Mouse (Mus musculus) embryonic facial prominence, embryonic 14.5 days (tissue): ENCODE measurements around the gene Krtap11-1. TPM values are rescaled to one million over a fixed set of nuclear protein-coding genes. Genes with fewer than 3 reads are reported as not detected.

Source experiments
- ATAC-seq: fragments of 200-750 bp; cut with Nextera tagmentation; 2 replicates; pipeline ENCODE4 v1.8.0; 2017; ENCODE audit warnings: low read depth, moderate number of reproducible peaks, moderate TSS enrichment
- DNase-seq: peaks from one replicate; pipeline ENCODE4 v3.0.0-alpha.2; 2015; ENCODE audit warnings: low spot score
- H3K27ac ChIP-seq: fragments of 300-500 bp; sonication (generic); replicated peaks from 2 replicates; pipeline ENCODE4 v1.5.1; 2014; ENCODE audit warnings: low read depth, mild to moderate bottlenecking, low read length, moderate library complexity
- H3K27me3 ChIP-seq: fragments of 300-500 bp; sonication (generic); replicated peaks from 2 replicates; pipeline ENCODE4 v1.6.1; 2014; ENCODE audit warnings: low read length; ENCODE audit not compliant: control insufficient read depth, insufficient read depth
- H3K36me3 ChIP-seq: fragments of 300-500 bp; sonication (generic); 2 replicates; pipeline ENCODE4 v1.6.1; 2014; ENCODE audit warnings: low read length, mixed read lengths; ENCODE audit not compliant: control insufficient read depth, insufficient read depth
- H3K4me1 ChIP-seq: fragments of 300-500 bp; sonication (generic); 2 replicates; pipeline ENCODE4 v1.6.1; 2014; ENCODE audit warnings: antibody characterized with exemption, low read length; ENCODE audit not compliant: control insufficient read depth, insufficient read depth
- H3K4me2 ChIP-seq: fragments of 300-500 bp; sonication (generic); 2 replicates; pipeline ENCODE4 v1.6.1; 2014; ENCODE audit warnings: low read depth, mild to moderate bottlenecking, low read length, moderate library complexity, mixed read lengths
- H3K4me3 ChIP-seq: fragments of 300-500 bp; sonication (generic); 2 replicates; pipeline ENCODE4 v1.5.1; 2014; ENCODE audit warnings: low read depth, mild to moderate bottlenecking, low read length
- H3K9ac ChIP-seq: fragments of 300-500 bp; sonication (generic); 2 replicates; pipeline ENCODE4 v1.6.1; 2014; ENCODE audit warnings: low read depth, mild to moderate bottlenecking, low read length, moderate library complexity, mixed read lengths
- H3K9me3 ChIP-seq: fragments of 300-500 bp; sonication (generic); 2 replicates; pipeline ENCODE4 v1.6.1; 2016; ENCODE audit warnings: low read length; ENCODE audit not compliant: control insufficient read depth
- WGBS: fragments of 180-500 bp; shearing (Covaris S2); extraction: QIAGEN DNeasy Blood & Tissue Kit; methylation state at CpG from one replicate; pipeline ENCODE4 v1.1.7; 2014; 5-methylcytosine and 5-hydroxymethylcytosine counted together
- polyA plus RNA-seq: library from polyadenylated mRNA; unstranded; fragments of >200 nt; fragmentation: Nextera tagmentation; extraction: Ambion mirVana; gene quantifications from 2 replicates; pipeline ENCODE4 v1.2.1, GENCODE M21; 2014

The Krtap11-1 gene
- 0.28 TPM in 1 of 2 replicates, not detected in the other for polyA plus RNA-seq

DNA sequence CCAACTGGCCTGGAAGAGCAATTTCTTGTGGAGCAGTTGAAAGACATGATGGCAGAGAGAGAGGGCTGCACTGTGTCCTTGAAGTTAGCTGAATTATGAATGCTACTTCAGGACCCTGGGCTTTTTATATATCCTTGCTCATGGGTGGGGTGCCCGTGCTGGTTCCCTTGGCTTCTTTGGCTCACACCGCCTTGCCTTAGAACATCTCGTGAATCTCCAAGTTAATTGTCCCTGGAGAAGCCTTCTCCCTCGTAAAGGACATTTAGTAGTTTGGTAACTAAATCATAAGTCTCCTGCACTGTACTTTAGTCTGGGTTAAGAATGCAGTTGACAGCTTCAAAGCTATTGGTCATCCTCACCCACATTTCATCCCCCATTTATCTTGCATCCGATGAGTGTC is at the start of gene Krtap11-1:
Gene Krtap11-1, minus strand, starts transcription at position 101 of the 400 bp plus-strand sequence.
- Histone ChIP-seq H3K27me3 (no peaks in the 10 kb centered on the region), H3K9me3 (no peaks in the 10 kb centered on the region), H3K9ac (no peak within 1 kb of the TSS), H3K36me3 (no peaks in the 10 kb centered on the region), H3K4me2 (no peak within 1 kb of the TSS), H3K4me3 (no peak within 1 kb of the TSS), H3K27ac (no peak within 1 kb of the TSS), H3K4me1 (no peaks in the 10 kb centered on the region)
- DNase-seq (no peak), ATAC-seq (no peak)
- WGBS, result 93% methylated on average over 5 of the region's 5 CpGs

DNA sequence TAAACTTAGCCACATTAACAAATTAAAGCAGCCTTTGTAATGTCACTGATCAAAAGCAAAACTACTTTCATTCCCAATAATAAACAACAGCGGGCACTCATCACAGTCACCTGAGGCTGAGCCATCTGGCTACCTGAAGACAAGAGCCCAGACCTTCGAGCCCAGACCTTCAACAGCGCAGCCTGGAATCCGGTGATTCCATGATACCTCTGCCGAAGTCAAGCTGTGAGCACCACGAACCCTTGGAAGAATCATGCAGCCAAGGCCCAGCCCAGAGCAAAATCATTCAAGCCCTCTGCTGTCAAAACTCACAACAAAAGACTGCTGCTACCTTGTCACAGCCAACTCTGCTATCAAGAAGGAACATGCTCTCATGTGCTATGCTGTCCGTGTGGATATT is 47.2 kb upstream of the Krtap11-1 start:
- WGBS, result 92% methylated on average over 7 of the region's 7 CpGs
- Histone ChIP-seq H3K4me1 (no peaks in the 10 kb centered on the region), H3K27me3 (no peaks in the 10 kb centered on the region), H3K4me2 (no peak overlapping the region), H3K27ac (no peak overlapping the region), H3K4me3 (no peak overlapping the region), H3K36me3 (no peaks in the 10 kb centered on the region), H3K9me3 (no peaks in the 10 kb centered on the region), H3K9ac (no peak overlapping the region)
- no peak for DNase-seq
- ATAC-seq, result no peak

DNA sequence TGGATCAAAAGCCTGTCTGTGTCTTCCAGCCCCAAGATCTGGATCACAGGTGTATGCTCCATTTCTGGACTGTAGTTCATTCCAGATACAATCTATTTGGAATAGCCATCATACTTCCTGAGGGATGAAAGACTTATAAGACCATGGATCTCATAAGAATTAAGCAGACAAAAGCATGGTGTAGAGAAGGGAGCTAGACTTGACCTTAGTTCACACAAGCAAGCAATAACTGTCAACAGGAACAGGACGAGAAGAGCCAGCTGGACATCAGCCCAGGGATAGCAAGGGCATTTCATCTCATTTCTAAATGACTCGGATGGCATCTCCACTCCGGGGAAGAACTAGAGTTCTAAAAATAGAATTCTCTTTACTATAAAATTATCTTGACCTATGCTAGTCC is 46.3 kb upstream of the Krtap11-1 start:
- H3K9me3 ChIP-seq, result no peaks in the 10 kb centered on the region
- no peak for ATAC-seq
- H3K4me2 ChIP-seq, result no peak overlapping the region
- no peak overlapping the region for H3K27ac ChIP-seq
- H3K36me3 ChIP-seq, result no peaks in the 10 kb centered on the region
- H3K4me3 ChIP-seq, result no peak overlapping the region
- no peaks in the 10 kb centered on the region for H3K4me1 ChIP-seq
- no peak overlapping the region for H3K9ac ChIP-seq
- WGBS, result 61% methylated on average over 3 of the region's 3 CpGs
- no peaks in the 10 kb centered on the region for H3K27me3 ChIP-seq
- DNase-seq, result no peak

DNA sequence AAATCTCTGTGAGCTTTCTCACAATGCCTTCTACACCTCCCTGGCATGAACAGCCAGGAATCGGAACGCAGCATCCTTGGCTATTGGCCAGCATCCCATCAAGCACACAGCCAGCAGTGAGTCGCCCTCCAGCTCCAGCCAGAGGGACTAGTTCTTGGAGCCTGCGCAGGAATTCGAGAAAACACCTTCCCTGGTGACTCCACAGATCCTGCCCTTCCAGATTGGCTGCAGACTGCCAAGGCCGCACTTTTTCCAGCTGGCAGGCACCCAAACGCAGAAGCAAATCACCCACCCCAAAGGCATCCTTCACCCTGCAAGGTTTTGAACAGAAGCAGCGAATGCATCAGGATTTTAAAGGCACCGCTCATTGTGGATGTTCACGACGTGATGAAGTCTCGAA is 42.7 kb upstream of the Krtap11-1 start:
- H3K36me3 ChIP-seq, result no peaks in the 10 kb centered on the region
- no peaks in the 10 kb centered on the region for H3K4me1 ChIP-seq
- 66% methylated on average over 12 of the region's 12 CpGs for WGBS
- H3K4me3 ChIP-seq, result no peak overlapping the region
- no peak overlapping the region for H3K9ac ChIP-seq
- H3K4me2 ChIP-seq, result no peak overlapping the region
- H3K9me3 ChIP-seq, result no peaks in the 10 kb centered on the region
- ATAC-seq (no peak), DNase-seq (peak; percentile 27)
- no peak overlapping the region for H3K27ac ChIP-seq
- no peaks in the 10 kb centered on the region for H3K27me3 ChIP-seq

DNA sequence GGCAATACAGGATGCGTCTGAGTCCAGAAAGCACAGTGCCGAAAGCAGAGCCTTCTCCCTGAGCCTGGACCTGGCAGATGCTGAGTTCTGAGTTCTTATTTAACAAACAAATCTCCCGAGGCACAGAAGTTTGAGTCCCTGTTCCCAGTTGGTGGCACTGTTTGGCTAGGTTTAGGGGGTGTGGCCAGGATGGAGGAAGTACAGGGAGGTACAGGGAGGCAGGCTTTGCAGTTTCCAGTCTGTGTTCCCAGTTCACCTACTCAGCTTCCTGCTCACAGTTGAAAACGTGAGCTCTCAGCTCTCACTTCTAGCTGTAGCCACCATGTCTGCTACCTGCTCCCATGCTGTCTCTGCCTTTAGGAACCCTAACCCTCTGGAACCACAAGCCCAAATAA is 37.8 kb upstream of the Krtap11-1 start:
- Histone ChIP-seq H3K4me1 (no peaks in the 10 kb centered on the region), H3K4me3 (no peak overlapping the region), H3K36me3 (no peaks in the 10 kb centered on the region), H3K27ac (no peak overlapping the region), H3K4me2 (no peak overlapping the region), H3K9me3 (no peaks in the 10 kb centered on the region), H3K9ac (no peak overlapping the region), H3K27me3 (no peaks in the 10 kb centered on the region)
- 65% methylated on average over 4 of the region's 4 CpGs for WGBS
- ATAC-seq (no peak), DNase-seq (no peak)

DNA sequence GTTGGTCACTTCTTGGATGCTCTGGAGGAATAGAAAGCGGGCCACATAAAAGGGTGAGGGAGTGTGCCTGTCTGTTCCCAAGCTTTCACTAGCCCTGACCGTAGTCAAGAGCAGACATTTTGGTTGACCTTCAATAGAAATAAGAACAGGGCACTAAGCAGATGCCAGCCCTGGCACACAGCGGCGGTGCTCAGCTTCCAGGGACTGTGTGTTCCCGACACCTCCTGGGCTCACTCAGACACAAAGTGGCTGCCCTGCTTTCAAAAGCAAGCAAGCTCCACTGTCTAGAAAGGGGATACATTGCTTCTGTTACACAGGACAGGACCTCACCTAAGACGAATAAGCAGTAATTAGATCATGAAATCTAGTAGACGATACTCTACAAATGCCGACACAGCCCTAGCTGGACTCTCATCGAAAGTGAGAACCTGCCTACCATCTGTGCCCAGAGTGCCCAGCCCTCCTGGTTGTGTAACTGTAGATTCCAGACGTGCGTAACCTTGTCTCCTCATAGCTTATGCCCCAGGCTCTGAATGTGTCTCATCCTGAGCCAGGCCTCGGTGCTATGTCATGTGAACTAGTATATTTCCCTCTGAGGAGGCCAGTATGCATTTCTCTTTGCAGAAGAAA is 37.3 kb upstream of the Krtap11-1 start:
- ATAC-seq, result no peak

DNA sequence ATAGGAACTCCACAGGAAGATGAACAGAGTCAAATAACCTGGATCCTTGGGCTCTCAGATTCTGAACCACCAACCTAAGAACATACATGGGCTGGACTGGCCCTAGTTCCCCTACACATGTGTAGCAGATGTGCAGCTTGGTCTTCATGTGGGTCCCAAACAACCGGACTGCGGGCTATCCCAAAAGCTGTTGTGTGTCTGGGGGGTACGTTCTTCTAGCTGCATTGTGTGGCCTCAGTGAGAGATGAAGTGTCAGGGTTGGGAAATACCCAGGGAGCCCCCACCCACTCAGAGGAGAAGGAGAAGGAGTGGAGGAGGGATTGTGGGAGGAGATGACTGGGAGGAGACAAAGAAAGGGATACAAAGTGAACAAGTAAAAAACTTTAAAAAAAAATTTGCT is 36.0 kb upstream of the Krtap11-1 start:
- H3K4me2 ChIP-seq, result no peak overlapping the region
- ATAC-seq (no peak), DNase-seq (no peak)
- no peaks in the 10 kb centered on the region for H3K27me3 ChIP-seq
- no peaks in the 10 kb centered on the region for H3K36me3 ChIP-seq
- H3K4me1 ChIP-seq, result no peaks in the 10 kb centered on the region
- H3K4me3 ChIP-seq, result no peak overlapping the region
- no peaks in the 10 kb centered on the region for H3K9me3 ChIP-seq
- no peak overlapping the region for H3K9ac ChIP-seq
- 71% methylated on average over 3 of the region's 3 CpGs for WGBS
- no peak overlapping the region for H3K27ac ChIP-seq

More for the DNA sequence above, 37.3 kb upstream of the Krtap11-1 start:
- no peaks in the 10 kb centered on the region for H3K9me3 ChIP-seq
- no peak overlapping the region for H3K4me2 ChIP-seq
- H3K27me3 ChIP-seq, result no peaks in the 10 kb centered on the region
- no peak overlapping the region for H3K27ac ChIP-seq
- no peak for DNase-seq
- no peak overlapping the region for H3K9ac ChIP-seq
- H3K4me3 ChIP-seq, result no peak overlapping the region
- WGBS, result 86% methylated on average over 12 of the region's 12 CpGs
- H3K36me3 ChIP-seq, result no peaks in the 10 kb centered on the region
- H3K4me1 ChIP-seq, result no peaks in the 10 kb centered on the region

- Histone ChIP-seq H3K27me3 (no peaks in the 10 kb centered on the region), H3K9ac (no peak overlapping the region), H3K4me2 (no peak overlapping the region), H3K9me3 (0 out of 2 replicates have a peak, but pooled peaks cover 6% of the 10 kb centered on the region), H3K36me3 (no peaks in the 10 kb centered on the region), H3K4me3 (no peak overlapping the region), H3K4me1 (no peaks in the 10 kb centered on the region), H3K27ac (no peak overlapping the region)
- WGBS, result 71% methylated on average over 3 of the region's 3 CpGs
- DNase-seq, result no peak
- ATAC-seq, result no peak
Observed at GRCm38 (mm10) chr16:89587209-89587608, 16.2 kb upstream of the Krtap11-1 start.
